8 mouse cellular contexts compared by ENCODE assay signal in genomic region chr15:89475293-89475600, GRCm38 (mm10). TPM values are rescaled to one million over a fixed set of nuclear protein-coding genes. Genes with fewer than 3 reads are reported as not detected.
DNase-seq lines count a peak whose midpoint lies in the region; ATAC-seq and TF ChIP-seq lines count a peak whose summit lies in the region.

No protein-coding gene starts in this region.

- ATAC-seq in kidney, postnatal 0 days (replicated peaks; ENCODE audit: low FRiP score, low read depth) = no peak
- ATAC-seq in embryonic facial prominence, embryonic 14.5 days (ENCODE audit: low read depth) = no peak
- ATAC-seq in intestine, postnatal 0 days = no peak
- ATAC-seq in neural tube, embryonic 13.5 days (ENCODE audit: low read depth) = no peak

- no peaks in the 10 kb centered on the region for H3K36me3 ChIP-seq in kidney, postnatal 0 days (ENCODE audit: insufficient read depth, low read length)
- H3K36me3 ChIP-seq in embryonic facial prominence, embryonic 14.5 days (ENCODE audit: control insufficient read depth, insufficient read depth, low read length) = no peaks in the 10 kb centered on the region
- peaks cover 6% of the 10 kb centered on the region; the same call in 1 of the 2 replicates for H3K36me3 ChIP-seq in intestine, postnatal 0 days (ENCODE audit: control insufficient read depth, insufficient read depth)
- no peaks in the 10 kb centered on the region for H3K36me3 ChIP-seq in neural tube, embryonic 13.5 days

- no peaks in the 10 kb centered on the region for H3K27me3 ChIP-seq in kidney, postnatal 0 days (ENCODE audit: insufficient read depth, low read length)
- H3K27me3 ChIP-seq in embryonic facial prominence, embryonic 14.5 days (replicated peaks; ENCODE audit: control insufficient read depth, insufficient read depth, low read length) = no peaks in the 10 kb centered on the region
- no peaks in the 10 kb centered on the region for H3K27me3 ChIP-seq in intestine, postnatal 0 days (replicated peaks; ENCODE audit: control insufficient read depth, insufficient read depth, low read length)
- H3K27me3 ChIP-seq in neural tube, embryonic 13.5 days = no peaks in the 10 kb centered on the region

- peak overlapping the region; percentile 64; the same call in 1 of the 2 replicates for H3K9ac ChIP-seq in kidney, postnatal 0 days (ENCODE audit: low read depth, low read length)
- peak overlapping the region; percentile 76 for H3K9ac ChIP-seq in embryonic facial prominence, embryonic 14.5 days (ENCODE audit: low read depth, low read length)
- peak overlapping the region; percentile 54; the same call in 1 of the 2 replicates for H3K9ac ChIP-seq in intestine, postnatal 0 days (ENCODE audit: low read depth, low read length)
- H3K9ac ChIP-seq in neural tube, embryonic 13.5 days = peak overlapping the region; percentile 74

- DNase-seq in kidney, postnatal 0 days (ENCODE audit: low spot score) = no peak
- DNase-seq in kidney, postnatal 14 days = no peak
- no peak for DNase-seq in embryonic facial prominence, embryonic 14.5 days (ENCODE audit: low spot score)
- no peak for DNase-seq in layer of hippocampus, adult 8-10 months (ENCODE audit: low spot score in 2 of 2)
- DNase-seq in gastrocnemius, postnatal 10 days = no peak
- DNase-seq in gastrocnemius, postnatal 4 days (ENCODE audit: low spot score in 2 of 2) = no peak

- H3K27ac ChIP-seq in kidney, postnatal 0 days = no peak overlapping the region
- no peak overlapping the region for H3K27ac ChIP-seq in embryonic facial prominence, embryonic 14.5 days (replicated peaks; ENCODE audit: low read depth, low read length)
- H3K27ac ChIP-seq in intestine, postnatal 0 days (ENCODE audit: low read depth, low read length) = no peak overlapping the region
- H3K27ac ChIP-seq in neural tube, embryonic 13.5 days (replicated peaks) = no peak overlapping the region

- no peak for TF ChIP-seq CTCF in kidney, postnatal 0 days (IDR thresholded peaks at IDR 0.05; ENCODE audit: low read depth)
- TF ChIP-seq CTCF in intestine, postnatal 0 days (IDR thresholded peaks at IDR 0.05; ENCODE audit: low read depth) = no peak

- no peaks in the 10 kb centered on the region for H3K4me1 ChIP-seq in kidney, postnatal 0 days (replicated peaks; ENCODE audit: insufficient read depth, low read length)
- H3K4me1 ChIP-seq in embryonic facial prominence, embryonic 14.5 days (ENCODE audit: control insufficient read depth, insufficient read depth, low read length) = peaks cover 12% of the 10 kb centered on the region
- H3K4me1 ChIP-seq in intestine, postnatal 0 days (replicated peaks; ENCODE audit: control insufficient read depth, insufficient read depth, low read length) = 0 out of 2 replicates have a peak, but pooled peaks cover 3% of the 10 kb centered on the region
- H3K4me1 ChIP-seq in neural tube, embryonic 13.5 days (replicated peaks) = peaks cover 21% of the 10 kb centered on the region

- no peak overlapping the region; the same call in 1 of the 2 replicates for H3K4me3 ChIP-seq in kidney, postnatal 0 days (replicated peaks; ENCODE audit: low read depth, low read length)
- H3K4me3 ChIP-seq in embryonic facial prominence, embryonic 14.5 days (ENCODE audit: low read depth, low read length) = peak overlapping the region; percentile 63
- H3K4me3 ChIP-seq in intestine, postnatal 0 days (ENCODE audit: low read depth, low read length) = peak overlapping the region; percentile 49
- peak overlapping the region; percentile 61 for H3K4me3 ChIP-seq in neural tube, embryonic 13.5 days

- H3K9me3 ChIP-seq in kidney, postnatal 0 days (replicated peaks; ENCODE audit: low read length) = no peaks in the 10 kb centered on the region
- H3K9me3 ChIP-seq in embryonic facial prominence, embryonic 14.5 days (ENCODE audit: control insufficient read depth, low read length) = no peaks in the 10 kb centered on the region
- no peaks in the 10 kb centered on the region for H3K9me3 ChIP-seq in intestine, postnatal 0 days (ENCODE audit: control insufficient read depth)
- H3K9me3 ChIP-seq in neural tube, embryonic 13.5 days = no peaks in the 10 kb centered on the region

- 90% methylated on average over 7 of the region's 7 CpGs for WGBS in kidney, postnatal 0 days
- WGBS in embryonic facial prominence, embryonic 14.5 days = 89% methylated on average over 7 of the region's 7 CpGs
- WGBS in intestine, postnatal 0 days = 85% methylated on average over 7 of the region's 7 CpGs
- 87% methylated on average over 7 of the region's 7 CpGs for WGBS in neural tube, embryonic 13.5 days

- peak overlapping the region; percentile 73 for H3K4me2 ChIP-seq in kidney, postnatal 0 days (ENCODE audit: low read length)
- H3K4me2 ChIP-seq in embryonic facial prominence, embryonic 14.5 days (ENCODE audit: low read depth, low read length) = peak overlapping the region; percentile 96
- H3K4me2 ChIP-seq in intestine, postnatal 0 days (replicated peaks; ENCODE audit: low read depth) = peak overlapping the region; percentile 92
- peak overlapping the region; percentile 90 for H3K4me2 ChIP-seq in neural tube, embryonic 13.5 days

RNA-seq across cellular contexts. Expression of gene Arsa, which starts 2.0 kb away (rescaled TPM):
- 13.0 and 13.9 TPM in 2 replicates for polyA plus RNA-seq in kidney, postnatal 0 days (2015; fragmentation: Nextera tagmentation; extraction: Ambion mirVana)
- 18.5 and 20.7 TPM in 2 replicates for polyA plus RNA-seq in embryonic facial prominence, embryonic 14.5 days (2014; fragmentation: Nextera tagmentation; extraction: Ambion mirVana)
- polyA plus RNA-seq in intestine, postnatal 0 days (2015; fragmentation: Nextera tagmentation; extraction: Ambion mirVana) = 32.0 and 36.2 TPM in 2 replicates
- 18.4 and 19.1 TPM in 2 replicates for polyA plus RNA-seq in neural tube, embryonic 13.5 days (2015; fragmentation: Nextera tagmentation; extraction: Ambion mirVana)
- 10 to 100 TPM; 30.9 to 38.1 (median 33.3) TPM for total RNA-seq in layer of hippocampus, adult 8-10 months (2022)
- total RNA-seq in gastrocnemius, postnatal 10 days (2021) = 10 to 100 TPM in 1 of 2 experiments, 1 to 10 TPM in 1; 6.5 to 11.0 TPM
- 10 to 100 TPM; 13.6 to 15.2 TPM for total RNA-seq in gastrocnemius, postnatal 4 days (2021)

RNA-seq across cellular contexts. Expression of gene Mapk8ip2, which starts 21.5 kb away (rescaled TPM):
- 0.34 and 0.55 TPM in 2 replicates for polyA plus RNA-seq in kidney, postnatal 0 days (2015; fragmentation: Nextera tagmentation; extraction: Ambion mirVana)
- 4.3 and 5.2 TPM in 2 replicates for polyA plus RNA-seq in embryonic facial prominence, embryonic 14.5 days (2014; fragmentation: Nextera tagmentation; extraction: Ambion mirVana)
- 1.9 and 2.0 TPM in 2 replicates for polyA plus RNA-seq in intestine, postnatal 0 days (2015; fragmentation: Nextera tagmentation; extraction: Ambion mirVana)
- polyA plus RNA-seq in neural tube, embryonic 13.5 days (2015; fragmentation: Nextera tagmentation; extraction: Ambion mirVana) = 77.3 and 78.0 TPM in 2 replicates
- total RNA-seq in layer of hippocampus, adult 8-10 months (2022) = 100 to 1,000 TPM; 249 to 297 (median 274) TPM
- under 1 TPM; 0.23 to 0.26 TPM for total RNA-seq in gastrocnemius, postnatal 10 days (2021)
- under 1 TPM; 0.31 to 0.32 TPM for total RNA-seq in gastrocnemius, postnatal 4 days (2021)

RNA-seq across cellular contexts. Expression of gene Shank3, which starts 24.2 kb away (rescaled TPM):
- polyA plus RNA-seq in kidney, postnatal 0 days (2015; fragmentation: Nextera tagmentation; extraction: Ambion mirVana) = 1.0 and 1.2 TPM in 2 replicates
- 1.9 and 2.0 TPM in 2 replicates for polyA plus RNA-seq in embryonic facial prominence, embryonic 14.5 days (2014; fragmentation: Nextera tagmentation; extraction: Ambion mirVana)
- polyA plus RNA-seq in intestine, postnatal 0 days (2015; fragmentation: Nextera tagmentation; extraction: Ambion mirVana) = 0.51 and 0.73 TPM in 2 replicates
- polyA plus RNA-seq in neural tube, embryonic 13.5 days (2015; fragmentation: Nextera tagmentation; extraction: Ambion mirVana) = 6.5 and 8.0 TPM in 2 replicates
- total RNA-seq in layer of hippocampus, adult 8-10 months (2022) = 100 to 1,000 TPM; 208 to 231 (median 223) TPM
- total RNA-seq in gastrocnemius, postnatal 10 days (2021) = 10 to 100 TPM; 24.8 to 36.1 TPM
- 10 to 100 TPM; 30.4 to 35.7 TPM for total RNA-seq in gastrocnemius, postnatal 4 days (2021)

RNA-seq across cellular contexts. Expression of gene Chkb, which starts 45.5 kb away (rescaled TPM):
- 64.5 and 65.1 TPM in 2 replicates for polyA plus RNA-seq in kidney, postnatal 0 days (2015; fragmentation: Nextera tagmentation; extraction: Ambion mirVana)
- polyA plus RNA-seq in embryonic facial prominence, embryonic 14.5 days (2014; fragmentation: Nextera tagmentation; extraction: Ambion mirVana) = 44.7 and 48.1 TPM in 2 replicates
- 85.8 and 92.3 TPM in 2 replicates for polyA plus RNA-seq in intestine, postnatal 0 days (2015; fragmentation: Nextera tagmentation; extraction: Ambion mirVana)
- polyA plus RNA-seq in neural tube, embryonic 13.5 days (2015; fragmentation: Nextera tagmentation; extraction: Ambion mirVana) = 81.4 and 82.2 TPM in 2 replicates
- total RNA-seq in layer of hippocampus, adult 8-10 months (2022) = 10 to 100 TPM; 42.9 to 50.3 (median 46.2) TPM
- total RNA-seq in gastrocnemius, postnatal 10 days (2021) = 10 to 100 TPM; 21.4 to 40.0 TPM
- 10 to 100 TPM; 35.8 to 51.0 TPM for total RNA-seq in gastrocnemius, postnatal 4 days (2021)

RNA-seq across cellular contexts. Expression of gene Gm44502, which starts 45.8 kb away (rescaled TPM):
- not detected in 2 replicates for polyA plus RNA-seq in kidney, postnatal 0 days (2015; fragmentation: Nextera tagmentation; extraction: Ambion mirVana)
- polyA plus RNA-seq in embryonic facial prominence, embryonic 14.5 days (2014; fragmentation: Nextera tagmentation; extraction: Ambion mirVana) = not detected in 2 replicates
- polyA plus RNA-seq in intestine, postnatal 0 days (2015; fragmentation: Nextera tagmentation; extraction: Ambion mirVana) = not detected in 2 replicates
- 0.17 TPM in 1 of 2 replicates, not detected in the other for polyA plus RNA-seq in neural tube, embryonic 13.5 days (2015; fragmentation: Nextera tagmentation; extraction: Ambion mirVana)
- total RNA-seq in layer of hippocampus, adult 8-10 months (2022) = not detected
- under 1 TPM; 0.66 to 0.81 TPM for total RNA-seq in gastrocnemius, postnatal 10 days (2021)
- total RNA-seq in gastrocnemius, postnatal 4 days (2021) = 1 to 10 TPM; 1.7 TPM

Comparison
In these comparisons a context has a peak if more than half of its experiments do, and no peak if none do; other contexts are left out.
1. RNA of gene Mapk8ip2, which starts 21.5 kb away (polyA plus RNA-seq): 77.3 to 78.0 TPM in neural tube, embryonic 13.5 days; 4.3 to 5.2 TPM in embryonic facial prominence, embryonic 14.5 days, 1.9 to 2.0 TPM in intestine, postnatal 0 days and 0.34 to 0.55 TPM in kidney, postnatal 0 days; every median in the first group is over 10 times any median in the second.
2. Peak in every context shown above with its lines, with median percentiles within 50 percentile points of each other: H3K4me2 ChIP-seq and H3K9ac ChIP-seq.